Mouse (Mus musculus) hindbrain, embryonic 16.5 days (tissue): ENCODE measurements around the gene Grtp1. TPM values are rescaled to one million over a fixed set of nuclear protein-coding genes. Genes with fewer than 3 reads are reported as not detected.

Experiments used
- ATAC-seq: fragments of 200-750 bp; cut with Nextera tagmentation; 2 replicates; pipeline ENCODE4 v1.8.0; 2017; ENCODE audit warnings: moderate TSS enrichment, moderate library complexity
- H3K27ac ChIP-seq: fragments of 300-500 bp; sonication (generic); 2 replicates; pipeline ENCODE4 v1.5.1; 2014; ENCODE audit warnings: low read depth, mild to moderate bottlenecking, control low read depth, low read length, moderate library complexity
- H3K27me3 ChIP-seq: fragments of 300-500 bp; sonication (generic); replicated peaks from 2 replicates; pipeline ENCODE4 v1.6.1; 2014; ENCODE audit warnings: low read length; ENCODE audit not compliant: control insufficient read depth, insufficient read depth
- H3K36me3 ChIP-seq: fragments of 300-500 bp; sonication (generic); 2 replicates; pipeline ENCODE4 v1.6.1; 2014; ENCODE audit warnings: mild to moderate bottlenecking, low read length, moderate library complexity, mixed read lengths; ENCODE audit not compliant: control insufficient read depth, insufficient read depth
- H3K4me1 ChIP-seq: fragments of 300-500 bp; sonication (generic); 2 replicates; pipeline ENCODE4 v1.6.1; 2014; ENCODE audit warnings: low read depth, low read length; ENCODE audit not compliant: control insufficient read depth, insufficient read depth
- H3K4me2 ChIP-seq: fragments of 300-500 bp; sonication (generic); 2 replicates; pipeline ENCODE4 v1.6.1; 2014; ENCODE audit warnings: mild to moderate bottlenecking, low read length, control low read depth, moderate library complexity
- H3K4me3 ChIP-seq: fragments of 300-500 bp; sonication (generic); 2 replicates; pipeline ENCODE4 v1.5.1; 2014; ENCODE audit warnings: mild to moderate bottlenecking, low read length, control low read depth, moderate library complexity
- H3K9ac ChIP-seq: fragments of 300-500 bp; sonication (generic); 2 replicates; pipeline ENCODE4 v1.6.1; 2014; ENCODE audit warnings: low read depth, mild to moderate bottlenecking, control low read depth, low read length, moderate library complexity
- H3K9me3 ChIP-seq: fragments of 300-500 bp; sonication (generic); 2 replicates; pipeline ENCODE4 v1.6.1; 2014; ENCODE audit warnings: mild to moderate bottlenecking, low read length, moderate library complexity; ENCODE audit not compliant: control insufficient read depth
- WGBS: fragments of 180-500 bp; shearing (Covaris S2); extraction: QIAGEN DNeasy Blood & Tissue Kit; methylation state at CpG from one replicate; pipeline ENCODE4 v1.1.7; 2014; 5-methylcytosine and 5-hydroxymethylcytosine counted together
- microRNA counts: library from miRNA; unstranded; fragments of <30 nt; microRNA quantifications from one replicate; lab custom pipeline; 2016
- microRNA-seq: library from miRNA; unstranded; fragments of <30 nt; microRNA quantifications from one replicate; pipeline ENCODE4, GENCODE M21; 2017
- polyA plus RNA-seq: library from polyadenylated mRNA; unstranded; fragments of >200 nt; fragmentation: Nextera tagmentation; extraction: Ambion mirVana; gene quantifications from 2 replicates; pipeline ENCODE4 v1.2.1, GENCODE M21; 2015

Gene Grtp1
- polyA plus RNA-seq, 1 experiment from 2014 or later: 13.2 TPM

- Histone ChIP-seq H3K4me3 (no peak overlapping the region), H3K27ac (no peak overlapping the region), H3K4me1 (no peaks in the 10 kb centered on the region), H3K27me3 (no peaks in the 10 kb centered on the region), H3K9me3 (no peaks in the 10 kb centered on the region), H3K9ac (no peak overlapping the region), H3K4me2 (no peak overlapping the region), H3K36me3 (peaks cover 11% of the 10 kb centered on the region)
- WGBS: 94% methylated on average over 7 of the region's 7 CpGs
- ATAC-seq: no peak
Measured at GRCm38 (mm10) chr8:13122887-13123421, 77.5 kb downstream of the Grtp1 start.

MicroRNAs encoded within 50 kb of the gene (microRNA counts, 519-probe panel; counts per million panel counts)
- 2,186 counts per million, percentile 42 among the panel's probes with 10 or more counts for microRNA mmu-miR-1968 (lab: Ali Mortazavi, UCI)

Small RNA genes lying within 50 kb of the gene (microRNA-seq; reads per million reads assigned to microRNA genes)
- gene Mir1968: 14.6 reads per million, percentile 30 among the genes with 10 or more reads in this experiment
- gene Mir7065: not detected

Other genes starting within 250 kb of the Grtp1 start
- 0.07 TPM in 1 of 2 replicates, not detected in the other for gene F7, start 174.6 kb downstream of the Grtp1 start, polyA plus RNA-seq
- 0.14 and 0.25 TPM in 2 replicates for gene F10, start 163.3 kb downstream of the Grtp1 start, polyA plus RNA-seq
- gene Proz, start 139.7 kb downstream of the Grtp1 start, polyA plus RNA-seq: 1.1 and 1.3 TPM in 2 replicates
- gene Pcid2, start 95.2 kb downstream of the Grtp1 start, polyA plus RNA-seq: 36.8 and 41.2 TPM in 2 replicates
- 67.5 and 72.7 TPM in 2 replicates for gene Cul4a, start 95.0 kb downstream of the Grtp1 start, polyA plus RNA-seq
- 318 and 342 TPM in 2 replicates for gene Lamp1, start 41.5 kb downstream of the Grtp1 start, polyA plus RNA-seq
- gene Adprhl1, start 53.5 kb upstream of the Grtp1 start, polyA plus RNA-seq: 0.59 and 0.60 TPM in 2 replicates
- 34.4 and 35.4 TPM in 2 replicates for gene Dcun1d2, start 87.5 kb upstream of the Grtp1 start, polyA plus RNA-seq
- gene Tmco3, start 87.6 kb upstream of the Grtp1 start, polyA plus RNA-seq: 50.6 and 57.2 TPM in 2 replicates
- 85.8 and 91.6 TPM in 2 replicates for gene Tfdp1, start 138.1 kb upstream of the Grtp1 start, polyA plus RNA-seq
- gene Atp4b, start 196.2 kb upstream of the Grtp1 start, polyA plus RNA-seq: not detected in 2 replicates
- gene Grk1, start 204.5 kb upstream of the Grtp1 start, polyA plus RNA-seq: not detected in 2 replicates
- 1.8 and 3.1 TPM in 2 replicates for gene Tmem255b, start 234.6 kb upstream of the Grtp1 start, polyA plus RNA-seq